Mouse (Mus musculus): Measurements from ENCODE around the gene Psmg3. TPM values are rescaled to one million over a fixed set of nuclear protein-coding genes. Genes with fewer than 3 reads are reported as not detected.

The Psmg3 gene
- polyA plus RNA-seq, 1 experiment, result 17.8 TPM

DNA sequence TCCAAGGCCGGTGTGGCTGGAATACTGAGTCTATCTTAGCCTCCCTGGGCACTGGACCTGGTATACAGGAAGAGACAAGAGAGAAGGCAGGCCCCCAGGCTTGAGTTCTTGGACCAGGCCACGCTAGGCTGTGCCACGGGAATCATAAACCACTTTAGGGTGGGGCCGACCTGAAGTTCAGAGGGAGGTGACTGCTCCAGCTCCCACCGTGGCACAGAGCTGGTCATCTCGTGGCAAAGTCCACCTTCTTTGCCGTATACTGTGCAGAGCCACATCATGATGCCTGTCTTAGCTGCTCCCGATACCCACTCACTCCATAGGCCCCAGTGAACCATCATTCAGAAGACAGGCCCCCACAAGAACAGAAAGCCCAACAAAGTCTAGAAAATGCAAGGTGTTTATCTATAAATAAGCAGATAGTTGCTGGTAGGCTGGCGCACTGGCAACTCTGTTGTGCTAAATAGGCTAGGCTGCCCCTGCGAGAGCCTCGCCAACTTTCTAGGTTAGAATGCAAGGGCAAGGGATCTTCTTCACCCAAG is 22.0 kb downstream of the Psmg3 start:
- Histone ChIP-seq H3K4me3 (ENCODE audit: insufficient read depth, low read length) (no peak overlapping the region), H3K27ac (ENCODE audit: insufficient read depth, low read depth, low read length) (no peak overlapping the region), H3K4me1 (ENCODE audit: control insufficient read depth, insufficient read depth, low read length) (no peaks in the 10 kb centered on the region)
- TF ChIP-seq POLR2A (IDR thresholded peaks at IDR 0.05; ENCODE audit: borderline replicate concordance, low read depth, low read length), result no peak
- TF ChIP-seq CTCF (IDR thresholded peaks at IDR 0.05; ENCODE audit: low read depth, low read length), result no peak

DNA sequence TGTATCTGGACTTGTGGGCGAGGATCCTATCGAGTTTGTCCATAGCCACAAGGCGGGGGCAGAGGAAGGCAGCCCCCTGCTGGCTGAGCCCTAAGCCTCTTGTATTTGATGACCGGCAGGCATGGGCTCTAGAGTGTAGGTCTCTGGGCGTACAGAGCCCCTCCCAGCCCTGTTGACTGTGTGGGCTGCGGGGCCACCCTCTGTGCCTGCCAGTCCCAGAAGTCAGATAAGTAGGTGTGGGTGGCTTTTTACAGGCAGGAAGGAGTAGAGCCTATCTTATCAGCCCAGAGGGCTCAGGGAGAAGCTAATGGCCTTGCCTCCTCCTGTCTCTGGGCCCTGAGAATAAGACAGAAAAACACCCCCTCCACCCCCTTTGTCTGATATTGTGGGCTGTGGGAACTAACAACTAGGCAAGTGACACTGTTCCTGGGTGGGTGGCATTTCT is 22.6 kb downstream of the Psmg3 start:
- TF ChIP-seq CTCF (IDR thresholded peaks at IDR 0.05; ENCODE audit: low read depth, low read length) (no peak), POLR2A (IDR thresholded peaks at IDR 0.05; ENCODE audit: borderline replicate concordance, low read depth, low read length) (no peak)
- Histone ChIP-seq H3K4me1 (ENCODE audit: control insufficient read depth, insufficient read depth, low read length) (no peaks in the 10 kb centered on the region), H3K4me3 (ENCODE audit: insufficient read depth, low read length) (no peak overlapping the region), H3K27ac (ENCODE audit: insufficient read depth, low read depth, low read length) (no peak overlapping the region)

DNA sequence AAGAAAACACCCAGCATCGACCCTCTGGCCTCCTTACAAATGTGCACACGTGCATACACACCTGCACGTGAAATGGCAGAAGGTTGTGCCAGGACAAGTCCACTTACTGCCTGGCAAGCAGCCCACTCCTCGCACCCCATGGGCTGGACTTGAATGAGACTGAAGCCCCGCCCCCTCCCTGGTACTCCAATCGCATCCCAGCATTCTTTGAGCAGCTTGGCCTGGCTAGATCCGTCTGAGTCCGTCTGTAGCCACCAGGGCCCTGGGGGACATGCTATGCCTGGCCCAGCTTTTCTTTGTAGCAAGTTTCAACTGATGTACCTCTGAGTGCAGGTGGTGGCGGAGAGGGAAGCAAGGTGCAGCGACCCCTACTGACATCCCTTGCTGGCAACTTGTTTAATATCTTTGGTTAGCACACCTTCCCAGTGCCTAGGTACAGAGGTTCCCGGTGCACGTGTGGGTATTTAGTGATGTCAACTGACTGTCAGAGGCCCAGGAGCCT is 23.0 kb downstream of the Psmg3 start:
- Histone ChIP-seq H3K4me1 (ENCODE audit: control insufficient read depth, insufficient read depth, low read length) (no peaks in the 10 kb centered on the region), H3K4me3 (ENCODE audit: insufficient read depth, low read length) (no peak overlapping the region), H3K27ac (ENCODE audit: insufficient read depth, low read depth, low read length) (no peak overlapping the region)
- TF ChIP-seq CTCF (IDR thresholded peaks at IDR 0.05; ENCODE audit: low read depth, low read length) (peak; percentile 16; the same call in 1 of the 2 replicates), POLR2A (IDR thresholded peaks at IDR 0.05; ENCODE audit: borderline replicate concordance, low read depth, low read length) (no peak)

DNA sequence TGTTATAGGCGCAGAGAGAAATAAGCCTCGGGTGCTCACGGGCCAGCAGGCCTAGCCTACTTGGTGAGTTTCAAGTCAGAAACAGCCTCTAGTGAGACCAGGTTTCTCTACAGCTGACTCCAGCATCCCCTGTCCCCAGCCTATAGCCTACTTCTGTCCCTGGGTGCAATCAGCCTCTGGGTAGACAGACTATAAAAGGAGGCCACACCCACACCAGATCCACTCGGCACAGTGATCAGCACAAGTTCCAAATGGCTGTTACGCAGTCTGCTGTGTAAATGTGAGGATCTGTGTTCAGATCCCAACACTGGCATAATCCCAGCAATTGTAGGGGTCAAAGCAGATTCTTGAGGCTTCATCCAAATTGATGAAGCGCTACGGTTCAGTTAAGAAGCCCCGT is 23.5 kb downstream of the Psmg3 start:
- Histone ChIP-seq H3K4me1 (ENCODE audit: control insufficient read depth, insufficient read depth, low read length) (no peaks in the 10 kb centered on the region), H3K27ac (ENCODE audit: insufficient read depth, low read depth, low read length) (no peak overlapping the region), H3K4me3 (ENCODE audit: insufficient read depth, low read length) (no peak overlapping the region)
- no peak for TF ChIP-seq POLR2A (IDR thresholded peaks at IDR 0.05; ENCODE audit: borderline replicate concordance, low read depth, low read length)
- no peak for TF ChIP-seq CTCF (IDR thresholded peaks at IDR 0.05; ENCODE audit: low read depth, low read length)

DNA sequence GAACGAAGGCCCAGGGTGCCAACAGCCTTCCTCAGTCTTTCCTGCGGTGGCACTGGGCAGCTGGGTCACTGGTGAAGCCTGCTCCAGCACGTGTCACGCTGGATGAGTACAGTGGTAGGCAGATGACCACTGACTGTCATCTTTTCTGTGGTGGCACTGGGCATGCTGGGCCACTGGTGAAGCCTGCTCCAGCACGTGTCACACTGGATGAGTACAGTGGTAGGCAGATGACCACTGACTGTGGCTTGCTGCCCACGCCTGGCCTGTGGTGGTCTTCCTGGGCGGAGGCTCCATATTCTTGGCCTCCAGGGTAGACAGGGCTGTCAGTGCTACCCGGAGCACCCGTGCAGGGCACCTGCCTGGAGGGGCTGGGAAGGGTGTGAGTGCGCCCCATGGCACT is 24.8 kb downstream of the Psmg3 start:
- TF ChIP-seq CTCF (IDR thresholded peaks at IDR 0.05; ENCODE audit: low read depth, low read length) (no peak), POLR2A (IDR thresholded peaks at IDR 0.05; ENCODE audit: borderline replicate concordance, low read depth, low read length) (no peak)
- Histone ChIP-seq H3K27ac (ENCODE audit: insufficient read depth, low read depth, low read length) (no peak overlapping the region), H3K4me3 (ENCODE audit: insufficient read depth, low read length) (no peak overlapping the region), H3K4me1 (ENCODE audit: control insufficient read depth, insufficient read depth, low read length) (peaks cover 5% of the 10 kb centered on the region; the same call in 1 of the 2 replicates)

DNA sequence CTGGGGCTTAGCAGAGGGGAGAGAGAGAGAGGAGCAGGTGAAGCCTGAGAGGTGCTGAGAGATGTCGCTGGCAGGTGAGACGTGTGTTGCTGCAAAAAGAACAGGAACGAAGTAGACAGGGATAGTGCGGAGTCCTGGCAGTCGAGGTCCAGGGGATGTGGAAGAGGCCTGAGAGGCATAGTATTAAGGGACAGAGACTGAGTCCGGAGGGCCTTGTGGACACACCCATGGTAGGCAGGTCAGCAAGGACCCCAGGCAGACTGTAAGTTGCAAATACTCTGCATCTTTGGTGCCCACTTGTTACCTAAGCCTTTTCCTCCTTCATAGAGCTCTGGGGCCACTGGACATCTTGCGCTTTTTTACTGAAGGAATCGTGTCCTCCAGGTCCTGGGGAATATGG is 25.5 kb downstream of the Psmg3 start:
- H3K27ac ChIP-seq (ENCODE audit: insufficient read depth, low read depth, low read length), result no peak overlapping the region
- TF ChIP-seq POLR2A (IDR thresholded peaks at IDR 0.05; ENCODE audit: borderline replicate concordance, low read depth, low read length) (no peak), CTCF (IDR thresholded peaks at IDR 0.05; ENCODE audit: low read depth, low read length) (no peak)
- peaks cover 11% of the 10 kb centered on the region for H3K4me1 ChIP-seq (ENCODE audit: control insufficient read depth, insufficient read depth, low read length)
- H3K4me3 ChIP-seq (ENCODE audit: insufficient read depth, low read length), result no peak overlapping the region

DNA sequence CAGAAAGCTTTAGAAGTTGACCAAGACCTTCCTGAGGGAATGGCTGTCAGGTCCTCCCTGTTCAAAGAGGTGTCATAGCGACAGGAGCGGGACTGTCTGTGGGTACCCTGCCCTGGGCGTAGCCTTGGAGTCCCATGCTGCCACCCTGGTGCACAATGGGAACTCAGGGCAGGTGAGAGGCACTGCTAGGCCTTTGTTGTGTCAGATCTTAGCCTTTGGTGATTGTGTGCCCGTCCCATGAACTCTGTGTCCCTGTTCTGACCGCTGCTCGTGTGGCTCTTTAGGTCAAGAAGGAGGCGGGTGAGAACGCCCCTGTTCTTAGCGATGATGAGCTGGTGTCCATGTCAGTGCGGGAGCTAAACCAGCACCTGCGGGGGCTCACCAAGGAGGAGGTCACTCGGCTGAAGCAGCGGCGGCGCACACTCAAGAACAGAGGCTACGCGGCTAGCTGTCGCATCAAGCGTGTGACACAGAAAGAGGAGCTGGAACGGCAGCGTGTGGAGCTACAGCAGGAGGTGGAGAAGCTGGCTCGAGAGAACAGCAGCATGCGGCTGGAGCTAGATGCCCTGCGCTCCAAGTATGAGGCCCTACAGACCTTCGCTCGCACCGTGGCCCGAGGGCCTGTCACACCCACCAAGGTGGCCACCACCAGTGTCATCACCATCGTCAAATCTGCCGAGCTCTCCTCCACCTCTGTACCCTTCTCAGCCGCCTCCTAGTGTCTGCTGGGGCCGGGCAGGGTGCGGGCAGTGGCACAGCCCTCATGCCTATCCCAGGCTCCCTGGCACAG is 26.7 kb downstream of the Psmg3 start:
- TF ChIP-seq CTCF (IDR thresholded peaks at IDR 0.05; ENCODE audit: low read depth, low read length) (no peak), POLR2A (IDR thresholded peaks at IDR 0.05; ENCODE audit: borderline replicate concordance, low read depth, low read length) (no peak)
- H3K27ac ChIP-seq (ENCODE audit: insufficient read depth, low read depth, low read length), result no peak overlapping the region
- H3K4me1 ChIP-seq (ENCODE audit: control insufficient read depth, insufficient read depth, low read length), result peaks cover 22% of the 10 kb centered on the region
- no peak overlapping the region for H3K4me3 ChIP-seq (ENCODE audit: insufficient read depth, low read length)

DNA sequence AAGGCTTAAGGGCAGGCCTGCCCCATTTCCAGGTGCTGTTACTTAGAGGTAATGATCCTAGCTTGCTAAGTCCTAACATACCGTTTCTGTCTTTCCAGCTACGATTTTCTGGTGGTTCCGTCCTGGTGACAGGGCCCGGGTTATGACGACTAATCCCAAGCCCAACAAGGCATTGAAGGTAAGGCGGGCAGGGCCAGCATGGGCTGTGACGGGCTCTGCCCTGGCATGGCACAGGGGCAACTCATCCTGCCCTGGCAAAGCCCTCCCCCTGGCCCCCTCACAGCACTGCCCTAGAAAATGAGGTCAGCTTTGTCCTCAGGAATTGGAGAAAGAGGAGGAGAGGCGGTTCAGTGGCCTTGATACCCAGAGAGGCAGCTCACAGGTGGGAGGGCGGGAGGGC is 27.6 kb downstream of the Psmg3 start:
- Histone ChIP-seq H3K27ac (ENCODE audit: insufficient read depth, low read depth, low read length) (no peak overlapping the region), H3K4me1 (ENCODE audit: control insufficient read depth, insufficient read depth, low read length) (peaks cover 31% of the 10 kb centered on the region)
- TF ChIP-seq POLR2A (IDR thresholded peaks at IDR 0.05; ENCODE audit: borderline replicate concordance, low read depth, low read length), result no peak
- no peak for TF ChIP-seq CTCF (IDR thresholded peaks at IDR 0.05; ENCODE audit: low read depth, low read length)

DNA sequence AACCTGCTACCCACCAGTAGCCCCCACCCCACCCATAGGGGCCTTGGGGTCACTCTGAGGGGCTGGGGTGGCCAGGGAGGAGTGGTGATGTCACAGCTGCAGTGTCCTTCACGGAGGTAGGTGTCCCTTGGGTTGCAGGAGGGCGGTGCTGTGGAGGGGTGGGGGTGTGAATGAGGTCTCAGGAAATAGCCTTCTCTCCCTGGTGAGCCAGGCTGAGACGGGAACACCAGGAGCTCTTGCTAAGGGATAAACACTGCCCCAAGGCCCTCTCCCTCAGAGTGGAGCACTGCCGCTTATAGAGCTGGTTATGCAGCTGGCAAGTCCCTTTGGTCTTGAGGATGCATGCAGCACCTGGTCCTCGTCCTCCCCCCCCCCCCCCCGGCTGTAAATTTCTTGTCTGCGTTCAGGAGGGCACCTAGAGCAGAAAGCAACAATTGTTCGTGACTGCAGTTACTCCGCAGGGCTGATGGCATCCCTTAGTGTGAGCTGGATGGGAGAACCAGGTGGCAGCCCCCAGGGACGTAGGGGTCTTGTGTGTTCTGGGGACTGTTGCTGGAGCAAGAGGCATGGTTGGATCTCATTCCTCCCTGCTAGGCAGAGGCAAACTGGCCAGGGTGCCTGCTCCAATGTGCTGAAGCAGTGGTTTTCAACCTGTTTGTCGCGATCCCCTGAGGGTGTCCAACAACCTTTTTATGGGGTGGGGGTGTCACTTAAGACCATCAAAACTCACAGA is 28.4 kb downstream of the Psmg3 start:
- no peak overlapping the region for H3K4me3 ChIP-seq (ENCODE audit: insufficient read depth, low read length)
- TF ChIP-seq POLR2A (IDR thresholded peaks at IDR 0.05; ENCODE audit: borderline replicate concordance, low read depth, low read length) (no peak), CTCF (IDR thresholded peaks at IDR 0.05; ENCODE audit: low read depth, low read length) (no peak)
- H3K4me1 ChIP-seq (ENCODE audit: control insufficient read depth, insufficient read depth, low read length), result peaks cover 37% of the 10 kb centered on the region
- H3K27ac ChIP-seq (ENCODE audit: insufficient read depth, low read depth, low read length), result no peak overlapping the region

More for the DNA sequence above, 27.6 kb downstream of the Psmg3 start:
- no peak overlapping the region for H3K4me3 ChIP-seq (ENCODE audit: insufficient read depth, low read length)
